In genomic region chr9:123288378-123288777, GRCm38 (mm10) we compare ENCODE assay signal across 31 mouse cellular contexts.
"Had no signal": no experiment of that assay in that cellular context is flagged by ENCODE, and none has a peak within 500 bp of the region (broad histone marks: within the 10 kb centered on the region; RNA-seq: fewer than 3 reads in every experiment).

No protein-coding gene starts in this region.

- H3K27me3 ChIP-seq: heart, embryonic 12.5 days; heart, embryonic 13.5 days; heart, embryonic 15.5 days; hindbrain, embryonic 12.5 days; hindbrain, embryonic 13.5 days; hindbrain, embryonic 15.5 days; kidney, embryonic 15.5 days had no signal

- H3K36me3 ChIP-seq: heart, embryonic 12.5 days; heart, embryonic 13.5 days; heart, embryonic 15.5 days; hindbrain, embryonic 10.5 days; hindbrain, embryonic 12.5 days; hindbrain, embryonic 13.5 days; hindbrain, embryonic 15.5 days; kidney, embryonic 15.5 days had no signal

- H3K4me3 ChIP-seq: heart, adult 2 months; heart, embryonic 12.5 days; heart, embryonic 13.5 days; heart, embryonic 15.5 days; hindbrain, embryonic 10.5 days; hindbrain, embryonic 12.5 days; hindbrain, embryonic 13.5 days; hindbrain, embryonic 15.5 days; kidney, embryonic 15.5 days; layer of hippocampus, adult 2 months; left cerebral cortex, adult 2 months had no signal

- H3K27ac ChIP-seq: heart, adult 2 months; heart, embryonic 13.5 days; heart, embryonic 15.5 days; hindbrain, embryonic 10.5 days; hindbrain, embryonic 12.5 days; hindbrain, embryonic 13.5 days; hindbrain, embryonic 14.5 days; hindbrain, embryonic 15.5 days; hindbrain, postnatal 0 days; kidney, embryonic 15.5 days; kidney, postnatal 0 days; layer of hippocampus, adult 2 months; left cerebral cortex, adult 2 months had no signal

- H3K9ac ChIP-seq: heart, embryonic 12.5 days; heart, embryonic 13.5 days; heart, embryonic 15.5 days; hindbrain, embryonic 12.5 days; hindbrain, embryonic 13.5 days; hindbrain, embryonic 14.5 days; hindbrain, embryonic 15.5 days; kidney, embryonic 15.5 days had no signal

- H3K4me1 ChIP-seq: heart, embryonic 12.5 days; heart, embryonic 13.5 days; heart, embryonic 15.5 days; hindbrain, embryonic 10.5 days; hindbrain, embryonic 12.5 days; hindbrain, embryonic 13.5 days; hindbrain, embryonic 15.5 days; kidney, embryonic 15.5 days had no signal

- DNase-seq: heart, adult 2 months; heart, postnatal 10 days; heart, postnatal 14 days; heart, postnatal 36 days; heart, postnatal 4 days; kidney, adult 11 months; kidney, adult 18-20 months; kidney, adult 2 months; kidney, adult 8-10 months; kidney, adult 9 months; kidney, postnatal 10 days; kidney, postnatal 14 days; kidney, postnatal 25 days; kidney, postnatal 4 days; layer of hippocampus, adult 9-11 months had no signal

- H3K9me3 ChIP-seq: heart, embryonic 12.5 days; heart, embryonic 13.5 days; heart, embryonic 15.5 days; hindbrain, embryonic 10.5 days; hindbrain, embryonic 12.5 days; hindbrain, embryonic 13.5 days; hindbrain, embryonic 15.5 days; kidney, embryonic 15.5 days had no signal

- ATAC-seq: hindbrain, embryonic 16.5 days; hindbrain, postnatal 0 days; inflammation-experienced regulatory T-cells, adult 6 months had no signal

- H3K4me2 ChIP-seq: heart, embryonic 11.5 days; heart, embryonic 12.5 days; heart, embryonic 13.5 days; heart, embryonic 15.5 days; hindbrain, embryonic 12.5 days; hindbrain, embryonic 13.5 days; hindbrain, embryonic 14.5 days; hindbrain, embryonic 15.5 days; kidney, embryonic 15.5 days had no signal
